Mouse (Mus musculus): Measurements from ENCODE around the gene Vmn2r111.
"Not testable (repeated sequence)": the region's sequence is repeated elsewhere in the genome, so short reads cannot be mapped to it uniquely, and the experiment has no call there.

The Vmn2r111 gene

DNA sequence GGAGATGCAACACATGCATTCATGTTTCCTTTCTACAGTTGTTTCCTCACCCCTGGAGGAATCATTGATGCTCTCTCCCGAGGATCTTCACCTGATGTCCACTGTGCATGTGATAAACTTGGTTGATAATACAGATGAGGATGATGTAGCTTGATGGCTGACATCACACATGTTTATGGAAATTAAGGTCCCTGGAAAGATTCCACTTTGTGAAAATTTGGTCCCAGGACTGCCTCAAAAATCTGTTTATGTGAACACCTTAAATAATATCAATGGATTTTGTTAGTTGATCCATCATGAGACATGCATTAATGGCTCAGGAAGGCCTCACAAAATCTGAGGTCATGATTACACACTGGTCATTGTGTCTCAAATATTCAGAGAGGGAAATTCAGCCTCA, at the start of gene Vmn2r111:
TSS of gene Vmn2r111 (minus strand) at position 101 of the 400 bp plus-strand sequence.
- DNase-seq = not testable (repeated sequence)

DNA sequence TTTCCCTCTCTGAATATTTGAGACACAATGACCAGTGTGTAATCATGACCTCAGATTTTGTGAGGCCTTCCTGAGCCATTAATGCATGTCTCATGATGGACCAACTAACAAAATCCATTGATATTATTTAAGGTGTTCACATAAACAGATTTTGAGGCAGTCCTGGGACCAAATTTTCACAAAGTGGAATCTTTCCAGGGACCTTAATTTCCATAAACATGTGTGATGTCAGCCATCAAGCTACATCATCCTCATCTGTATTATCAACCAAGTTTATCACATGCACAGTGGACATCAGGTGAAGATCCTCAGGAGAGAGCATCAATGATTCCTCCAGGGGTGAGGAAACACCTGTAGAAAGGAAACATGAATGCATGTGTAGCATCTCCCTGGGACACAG, 27.4 kb upstream of the Vmn2r111 start, which contains the start of gene Vmn2r112:
TSS of gene Vmn2r112 (plus strand) at position 301 of the 400 bp plus-strand sequence.
- DNase-seq = not testable (repeated sequence)

DNA sequence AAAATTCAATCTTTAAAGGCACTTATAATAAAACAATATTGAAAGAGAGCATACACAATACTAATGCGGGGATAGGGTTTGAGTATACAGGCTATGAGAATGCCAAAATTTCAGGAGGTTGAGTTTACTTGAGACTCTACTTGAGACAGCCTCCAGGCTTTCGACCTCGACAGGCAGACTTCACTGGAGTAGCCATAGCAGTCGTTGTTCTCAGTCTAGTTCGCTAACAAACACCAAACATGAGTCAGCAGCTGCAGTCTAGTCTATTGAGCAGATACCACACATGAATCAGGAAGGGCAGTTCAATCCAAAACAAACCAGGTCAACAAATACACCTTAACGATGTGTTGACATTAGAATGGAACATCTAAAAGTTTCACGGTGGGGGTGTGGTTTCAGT, 52.8 kb downstream of the Vmn2r111 start:
- DNase-seq = not testable (repeated sequence)

DNA sequence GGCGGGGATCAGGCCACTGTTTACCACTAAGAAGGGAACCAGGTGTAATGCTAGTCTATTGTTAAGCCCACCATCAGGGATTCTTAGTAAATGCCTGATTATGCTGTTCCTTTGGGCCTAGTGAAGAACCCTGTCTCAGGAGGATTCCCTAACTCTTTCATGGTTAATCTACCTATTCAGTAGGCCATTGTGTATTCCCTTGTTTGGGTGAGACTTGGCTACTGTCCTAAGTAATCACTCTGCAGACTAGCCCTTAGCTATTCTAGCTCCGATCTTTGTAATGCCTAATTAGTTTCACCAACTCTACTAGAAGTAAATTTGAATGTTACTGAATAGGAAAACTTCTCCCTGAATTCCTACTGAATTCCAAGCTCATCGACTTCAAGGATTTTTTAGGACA, 53.2 kb downstream of the Vmn2r111 start:
- not testable (repeated sequence) for DNase-seq

DNA sequence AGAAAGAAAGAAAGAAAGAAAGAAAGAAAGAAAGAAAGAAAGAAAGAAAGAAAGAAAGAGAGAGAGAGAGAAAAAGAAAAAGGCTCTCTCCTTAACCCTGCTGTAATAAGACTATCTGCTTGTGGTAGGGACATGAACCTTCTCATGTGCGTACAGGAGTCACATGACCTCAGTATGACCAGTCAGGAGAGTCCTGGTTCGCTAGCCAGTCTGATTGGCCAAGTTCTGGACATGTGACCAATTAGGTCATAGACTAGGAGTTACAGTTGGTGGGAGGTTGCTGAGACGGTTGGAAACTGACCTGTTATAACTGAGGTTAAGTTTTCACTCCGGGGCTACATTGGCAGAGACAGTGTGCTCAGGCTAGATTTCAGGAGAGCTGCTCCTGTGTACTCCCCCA, 76.2 kb downstream of the Vmn2r111 start:
- no peak for DNase-seq

Data from retina, postnatal 1 day (tissue).